Mouse (Mus musculus) G1E (cell line): ENCODE data around the gene Grik3. TPM values are rescaled to one million over a fixed set of nuclear protein-coding genes. Genes with fewer than 3 reads are reported as not detected.

ENCODE experiments used
- ATAC-seq: 2 replicates; pipeline ENCODE4 v1.8.0; 2016; ENCODE audit warnings: mild to moderate bottlenecking; ENCODE audit not compliant: insufficient number of reproducible peaks, poor library complexity, low FRiP score, severe bottlenecking; ENCODE audit errors: extremely low read depth
- DNase-seq: peaks from one replicate; pipeline ENCODE4 v3.0.0; 2012; ENCODE audit warnings: low spot score
- H3K27me3 ChIP-seq: 2 replicates; pipeline ENCODE4 v1.6.1; 2012; ENCODE audit warnings: mild to moderate bottlenecking, low read length, inconsistent platforms; ENCODE audit not compliant: insufficient read depth
- H3K36me3 ChIP-seq: replicated peaks from 2 replicates; pipeline ENCODE3; 2012; ENCODE audit warnings: mild to moderate bottlenecking, inconsistent platforms
- H3K4me1 ChIP-seq: 2 replicates; pipeline ENCODE4 v1.6.1; 2012; ENCODE audit warnings: low read depth, low read length, inconsistent platforms, mixed read lengths; ENCODE audit not compliant: insufficient read depth
- H3K4me3 ChIP-seq: 2 replicates; pipeline ENCODE4 v1.5.1; 2012; ENCODE audit warnings: low read depth, mild to moderate bottlenecking, inconsistent platforms, low read length, moderate library complexity, mixed read lengths
- H3K9me3 ChIP-seq: replicated peaks from 2 replicates; pipeline ENCODE4 v1.6.1; 2012; ENCODE audit warnings: inconsistent platforms
- CTCF ChIP-seq: IDR thresholded peaks from 2 replicates; pipeline ENCODE4 v1.5.1; 2012; ENCODE audit warnings: low read depth, low read length, inconsistent platforms, mixed read lengths
- GATA1 ChIP-seq: IDR thresholded peaks from 2 replicates; pipeline ENCODE4 v1.6.1; 2012; ENCODE audit warnings: borderline replicate concordance, low read length, inconsistent platforms, mixed read lengths
- GATA2 ChIP-seq: IDR thresholded peaks from 2 replicates; pipeline ENCODE4 v1.6.1; 2012; ENCODE audit warnings: low read depth, low read length, inconsistent platforms, borderline replicate concordance
- POLR2AphosphoS5 ChIP-seq: IDR thresholded peaks from 2 replicates; pipeline ENCODE4 v1.6.1; 2012; ENCODE audit warnings: low read depth, low read length, inconsistent platforms; ENCODE audit not compliant: insufficient replicate concordance
- TAL1 ChIP-seq: conservative IDR thresholded peaks from 2 replicates; pipeline ENCODE4 v1.6.1; 2012; ENCODE audit warnings: low read depth, low read length, inconsistent platforms, mixed read lengths
- polyA plus RNA-seq: library from polyadenylated mRNA; stranded (reverse); fragments of >175 nt; gene quantifications from 2 replicates; pipeline ENCODE4 v1.2.3, GENCODE M21; 2012
- total RNA-seq, 2 experiments: library from RNA; stranded (forward) in 1 of 2; stranded (reverse) in 1 of 2; fragments of 200-1000 nt in 1 of 2; fragments of >200 nt in 1 of 2; fragmentation: Nextera tagmentation in 1 of 2; gene quantifications; 2 replicates each; pipeline ENCODE4 v1.2.3; 2014 to 2017

Grik3 gene
- total and polyA plus RNA-seq, 3 experiments, result 0.05 TPM; not detected in 2

DNA sequence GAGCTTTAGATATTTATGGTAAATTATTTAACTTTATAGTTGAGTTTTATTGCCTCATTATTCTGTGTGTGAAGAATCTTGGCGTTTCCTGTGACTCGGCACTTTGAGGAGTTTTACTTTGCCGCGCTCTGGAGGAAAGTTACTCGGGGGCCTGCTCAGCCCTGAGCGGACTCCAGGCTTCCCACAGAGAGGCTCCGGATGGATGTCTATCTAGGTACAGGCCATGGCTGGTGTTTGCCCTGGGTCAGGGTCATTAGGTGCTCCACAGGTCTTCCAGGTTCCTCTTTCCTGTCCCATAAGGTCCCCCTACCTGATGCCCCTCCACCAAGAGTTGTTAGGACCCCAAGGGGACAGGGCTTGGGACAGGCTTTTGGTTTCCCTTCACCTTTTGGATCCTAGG is 45.0 kb downstream of the Grik3 start:
- peaks cover 88% of the 10 kb centered on the region for H3K9me3 ChIP-seq
- H3K36me3 ChIP-seq, result no peaks in the 10 kb centered on the region
- no peak for TF ChIP-seq GATA1
- TF ChIP-seq TAL1, result no peak
- TF ChIP-seq GATA2, result no peak
- TF ChIP-seq CTCF, result no peak
- no peak for TF ChIP-seq POLR2AphosphoS5
- no peaks in the 10 kb centered on the region for H3K4me1 ChIP-seq
- no peak for DNase-seq
- ATAC-seq, result no peak
- H3K27me3 ChIP-seq, result no peaks in the 10 kb centered on the region
- H3K4me3 ChIP-seq, result no peak overlapping the region

- Histone ChIP-seq H3K9me3 (peaks cover 88% of the 10 kb centered on the region), H3K36me3 (no peaks in the 10 kb centered on the region), H3K4me3 (no peak overlapping the region), H3K27me3 (no peaks in the 10 kb centered on the region), H3K4me1 (no peaks in the 10 kb centered on the region)
- no peak for TF ChIP-seq TAL1
- TF ChIP-seq CTCF, result no peak
- no peak for TF ChIP-seq GATA2
- no peak for TF ChIP-seq POLR2AphosphoS5
- no peak for TF ChIP-seq GATA1
- no peak for DNase-seq
- no peak for ATAC-seq
Observed at GRCm38 (mm10) chr4:125535977-125536376, 45.5 kb downstream of the Grik3 start.

DNA sequence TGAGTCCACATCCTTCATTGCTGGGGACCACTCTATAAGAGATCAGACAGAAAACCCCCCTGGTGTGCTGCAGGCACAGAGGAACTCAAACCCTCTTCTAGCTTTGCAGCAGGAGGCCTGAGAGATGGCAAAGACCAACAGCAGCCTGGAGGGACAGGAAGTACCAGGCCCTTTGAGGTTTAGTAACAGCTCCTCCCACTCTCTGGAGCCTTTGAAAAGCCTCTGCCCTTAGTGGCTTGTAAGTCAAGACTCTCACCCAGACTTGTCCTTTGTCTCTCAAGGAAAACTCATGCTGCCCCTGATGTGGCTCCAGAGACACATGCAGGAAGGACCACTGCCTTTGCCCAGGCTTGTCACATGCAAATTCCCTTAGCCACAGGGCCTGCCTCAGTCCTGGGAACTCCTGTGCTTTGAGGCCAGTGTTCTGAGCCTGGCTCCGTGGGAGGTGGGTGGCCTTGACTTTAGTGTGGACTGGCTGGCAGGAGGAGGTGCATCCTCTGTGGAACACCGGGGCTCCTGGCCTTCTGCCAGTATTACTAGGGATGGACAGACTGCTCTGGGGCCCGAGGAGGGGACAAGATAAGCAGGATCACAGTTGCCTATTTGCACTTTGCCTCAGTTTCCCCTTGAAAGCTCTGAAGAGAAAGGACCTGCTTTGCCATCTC is 47.9 kb downstream of the Grik3 start:
- TF ChIP-seq TAL1 (no peak), GATA1 (no peak), GATA2 (no peak), CTCF (no peak), POLR2AphosphoS5 (no peak)
- DNase-seq (no peak), ATAC-seq (no peak)
- no peaks in the 10 kb centered on the region for H3K4me1 ChIP-seq
- H3K27me3 ChIP-seq, result no peaks in the 10 kb centered on the region
- no peak overlapping the region for H3K4me3 ChIP-seq
- peaks cover 89% of the 10 kb centered on the region for H3K9me3 ChIP-seq
- no peaks in the 10 kb centered on the region for H3K36me3 ChIP-seq

- peaks cover 88% of the 10 kb centered on the region for H3K9me3 ChIP-seq
- H3K27me3 ChIP-seq, result no peaks in the 10 kb centered on the region
- no peaks in the 10 kb centered on the region for H3K36me3 ChIP-seq
- no peak overlapping the region for H3K4me3 ChIP-seq
- no peaks in the 10 kb centered on the region for H3K4me1 ChIP-seq
- TF ChIP-seq CTCF (no peak), TAL1 (no peak), POLR2AphosphoS5 (no peak), GATA2 (no peak)
- ATAC-seq (no peak), DNase-seq (no peak)
Observed at GRCm38 (mm10) chr4:125539617-125540016, 49.1 kb downstream of the Grik3 start.

DNA sequence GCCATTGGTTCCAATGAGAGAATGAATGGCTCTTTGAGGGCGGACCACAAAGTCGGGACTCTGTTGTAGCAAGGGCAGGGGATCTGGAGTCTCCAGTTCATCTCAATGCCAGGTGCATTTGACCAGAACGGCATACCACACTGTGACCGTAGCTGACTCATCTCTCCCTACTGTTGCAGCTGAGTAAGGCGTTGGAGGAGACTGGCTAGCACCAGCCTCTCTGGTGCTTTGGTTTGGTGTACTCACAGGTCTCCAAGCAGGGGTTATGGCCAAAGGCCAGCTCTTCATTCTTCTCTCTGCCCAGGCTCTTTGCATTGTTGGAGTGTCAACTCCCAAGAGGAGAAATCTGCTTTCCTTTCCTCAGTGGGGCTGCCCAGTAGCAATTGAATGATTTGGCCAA is 52.7 kb downstream of the Grik3 start:
- Histone ChIP-seq H3K9me3 (peaks cover 96% of the 10 kb centered on the region), H3K27me3 (no peaks in the 10 kb centered on the region), H3K4me1 (no peaks in the 10 kb centered on the region), H3K36me3 (no peaks in the 10 kb centered on the region), H3K4me3 (no peak overlapping the region)
- DNase-seq, result no peak
- TF ChIP-seq POLR2AphosphoS5, result no peak
- no peak for TF ChIP-seq GATA1
- TF ChIP-seq CTCF, result no peak
- no peak for TF ChIP-seq GATA2
- TF ChIP-seq TAL1, result no peak
- no peak for ATAC-seq

DNA sequence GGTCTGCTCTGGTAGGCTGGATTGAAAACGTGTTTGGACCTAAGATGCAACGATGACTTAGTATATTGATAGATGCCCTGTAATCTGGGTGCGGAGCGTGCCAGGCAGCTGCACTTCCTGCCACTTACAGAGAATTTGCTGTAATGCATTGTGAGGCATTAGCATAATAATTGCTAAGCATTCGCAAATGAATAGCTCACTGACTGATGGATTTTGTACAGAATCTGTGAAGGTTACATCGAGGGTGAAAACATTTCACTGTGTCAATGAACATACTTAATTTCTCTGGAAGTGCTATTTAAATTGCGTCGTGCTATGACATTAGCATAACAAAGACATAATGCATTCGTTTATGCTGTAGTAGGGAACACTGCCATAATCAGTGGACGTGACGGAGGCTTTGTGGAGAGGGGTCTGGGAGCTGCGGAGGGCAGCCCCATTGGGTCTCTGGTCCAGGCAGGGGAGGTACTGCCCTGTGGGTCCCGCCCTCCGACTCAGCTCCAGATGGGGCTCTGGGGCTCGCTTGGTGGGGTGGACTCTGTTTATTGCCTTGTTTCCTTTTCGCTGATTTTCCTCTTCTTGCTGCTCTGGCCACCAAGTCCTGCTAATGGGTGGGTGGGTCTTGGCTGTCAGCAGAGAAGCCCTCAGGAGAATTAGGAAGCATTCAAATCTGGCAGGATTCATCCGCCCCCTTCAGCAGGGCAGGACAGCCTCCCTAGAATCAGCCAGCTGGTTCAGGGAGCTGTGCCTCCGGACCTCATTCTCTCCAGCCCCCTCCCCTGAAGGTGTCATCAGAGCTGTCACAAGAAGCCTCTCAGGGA is 54.7 kb downstream of the Grik3 start:
- Histone ChIP-seq H3K9me3 (peaks cover 97% of the 10 kb centered on the region), H3K27me3 (no peaks in the 10 kb centered on the region), H3K36me3 (no peaks in the 10 kb centered on the region), H3K4me3 (no peak overlapping the region), H3K4me1 (no peaks in the 10 kb centered on the region)
- DNase-seq (no peak), ATAC-seq (no peak)
- TF ChIP-seq GATA2 (no peak), POLR2AphosphoS5 (no peak), GATA1 (no peak), CTCF (no peak), TAL1 (no peak)
